Mouse (Mus musculus) ovary, adult 18-20 months (tissue): ENCODE measurements around the gene Ms4a1.
"Not testable (repeated sequence)": the region's sequence is repeated elsewhere in the genome, so short reads cannot be mapped to it uniquely, and the experiment has no call there.

Experiments used
- DNase-seq: peaks from one replicate; pipeline ENCODE4 v3.0.0; 2022; ENCODE audit warnings: low spot score, mixed read lengths

The Ms4a1 gene

GRCm38 (mm10) chr19:11266052-11266845 is at the start of gene Ms4a1:
Ms4a1 (minus strand) TSS chr19:11266241.
- DNase-seq: no peak

- no peak for DNase-seq
Measured at GRCm38 (mm10) chr19:11314354-11314753, 48.3 kb upstream of the Ms4a1 start, which contains the start of gene Ms4a14. Ms4a14 (minus strand) TSS chr19:11314454.

- DNase-seq: no peak
Measured at GRCm38 (mm10) chr19:11308888-11309287, 42.8 kb upstream of the Ms4a1 start.

GRCm38 (mm10) chr19:11299529-11299928 is 33.5 kb upstream of the Ms4a1 start:
- not testable (repeated sequence) for DNase-seq

GRCm38 (mm10) chr19:11298939-11299338 is 32.9 kb upstream of the Ms4a1 start:
- DNase-seq: no peak

- DNase-seq: not testable (repeated sequence)
Measured at GRCm38 (mm10) chr19:11293616-11294015, 27.6 kb upstream of the Ms4a1 start.

GRCm38 (mm10) chr19:11292990-11293389 is 26.9 kb upstream of the Ms4a1 start:
- DNase-seq: no peak

GRCm38 (mm10) chr19:11283773-11284172 is 17.7 kb upstream of the Ms4a1 start, which contains the start of gene Ms4a5:
Ms4a5 (minus strand) TSS chr19:11283873.
- no peak for DNase-seq

- no peak for DNase-seq
Measured at GRCm38 (mm10) chr19:11280223-11280622, 14.2 kb upstream of the Ms4a1 start.

GRCm38 (mm10) chr19:11276431-11276830 is 10.4 kb upstream of the Ms4a1 start:
- DNase-seq: no peak

GRCm38 (mm10) chr19:11266956-11267355 is 915 bp upstream of the Ms4a1 start:
- no peak for DNase-seq

GRCm38 (mm10) chr19:11264602-11265185 is 1.3 kb downstream of the Ms4a1 start:
- DNase-seq: no peak

GRCm38 (mm10) chr19:11263549-11263948 is 2.5 kb downstream of the Ms4a1 start:
- no peak for DNase-seq

GRCm38 (mm10) chr19:11262932-11263331 is 3.1 kb downstream of the Ms4a1 start:
- not testable (repeated sequence) for DNase-seq

GRCm38 (mm10) chr19:11261522-11261921 is 4.5 kb downstream of the Ms4a1 start:
- DNase-seq: no peak

GRCm38 (mm10) chr19:11244230-11244629 is 21.8 kb downstream of the Ms4a1 start:
- DNase-seq: no peak

GRCm38 (mm10) chr19:11242560-11242959 is 23.5 kb downstream of the Ms4a1 start:
- no peak for DNase-seq

GRCm38 (mm10) chr19:11235820-11236219 is 30.2 kb downstream of the Ms4a1 start:
- no peak for DNase-seq

- DNase-seq: no peak
Measured at GRCm38 (mm10) chr19:11234921-11235735, 30.9 kb downstream of the Ms4a1 start.

GRCm38 (mm10) chr19:11234244-11234643 is 31.8 kb downstream of the Ms4a1 start:
- no peak for DNase-seq

GRCm38 (mm10) chr19:11232348-11232747 is 33.7 kb downstream of the Ms4a1 start, which contains the start of gene Ms4a12:
Ms4a12 (minus strand) TSS chr19:11232448.
- DNase-seq: no peak
